Mouse (Mus musculus) liver, postnatal 0 days (tissue): ENCODE results near the gene Asrgl1.

Experiments used
- CTCF ChIP-seq: sonication (generic); IDR thresholded peaks from 2 replicates; pipeline ENCODE4 v1.5.1; 2016; ENCODE audit warnings: antibody characterized with exemption, low read depth
- EP300 ChIP-seq: IDR thresholded peaks from 2 replicates; pipeline ENCODE4 v1.6.1; 2016; ENCODE audit warnings: antibody characterized with exemption, low read depth, mild to moderate bottlenecking

- TF ChIP-seq CTCF: no peak
- TF ChIP-seq EP300: no peak
Measured at GRCm38 (mm10) chr19:9116268-9116667, 19.2 kb downstream of the Asrgl1 start.
